Mouse (Mus musculus) heart, adult 2 months (tissue): Measurements from ENCODE around the gene Gm4553.
"Not testable (repeated sequence)": the region's sequence is repeated elsewhere in the genome, so short reads cannot be mapped to it uniquely, and the experiment has no call there.

Experiments used
- EP300 ChIP-seq: fragments of 200-500 bp; IDR thresholded peaks from 2 replicates; pipeline ENCODE4 v1.6.1; 2011; ENCODE audit warnings: low read depth, low read length, control low read depth; ENCODE audit not compliant: insufficient read depth
- POLR2A ChIP-seq: fragments of 200-500 bp; IDR thresholded peaks from 2 replicates; pipeline ENCODE4 v1.6.1; 2011; ENCODE audit warnings: mild to moderate bottlenecking, low read depth, low read length, control low read depth; ENCODE audit not compliant: insufficient read depth

DNA sequence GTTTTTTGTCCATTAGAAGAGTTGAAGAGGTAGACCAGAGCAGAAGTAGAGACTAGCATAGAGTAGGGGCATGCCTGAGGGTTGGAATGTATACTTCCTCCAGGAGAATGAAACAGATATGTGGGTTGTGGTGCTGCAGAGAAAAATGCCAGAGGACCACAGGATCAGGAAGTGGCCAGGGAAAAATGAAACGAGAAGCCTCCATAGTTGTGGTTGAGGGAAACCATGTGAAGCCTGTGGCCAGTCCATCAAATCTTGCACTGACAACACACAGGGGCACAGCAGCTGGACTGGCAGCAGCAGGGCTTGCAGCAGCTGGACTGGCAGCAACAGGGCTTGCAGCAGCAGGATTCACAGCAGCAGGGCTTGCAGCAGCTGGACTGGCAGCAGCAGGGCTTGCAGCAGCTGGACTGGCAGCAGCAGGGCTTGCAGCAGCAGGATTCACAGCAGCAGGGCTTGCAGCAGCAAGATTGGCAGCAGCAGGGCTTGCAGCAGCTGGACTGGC is 22.0 kb downstream of the Gm4553 start:
- not testable (repeated sequence) for TF ChIP-seq POLR2A, EP300
